Mouse (Mus musculus): ENCODE measurements around the gene Frmd4b. TPM values are rescaled to one million over a fixed set of nuclear protein-coding genes. Genes with fewer than 3 reads are reported as not detected.
A peak's percentile ranks its signal among the peaks of the same experiment; 100 is the strongest.

The Frmd4b gene
- polyA plus RNA-seq, 1 experiment from 2014 or later: 17.6 TPM

- Histone ChIP-seq H3K27ac (replicated peaks in 1 of 2; ENCODE audit: control insufficient read depth in 1 of 2, insufficient read depth in 1 of 2, low read depth in 2 of 2, low read length in 2 of 2) (no peak overlapping the region), H3K36me3 (ENCODE audit: control insufficient read depth, insufficient read depth, low read length) (no peaks in the 10 kb centered on the region), H3K9ac (ENCODE audit: low read length) (no peak overlapping the region), H3K27me3 (ENCODE audit: control insufficient read depth, insufficient read depth, low read length) (no peaks in the 10 kb centered on the region), H3K4me2 (ENCODE audit: low read length) (no peak overlapping the region), H3K4me3 (ENCODE audit: control insufficient read depth in 1 of 2, insufficient read depth in 1 of 2, low read depth in 1 of 2, low read length in 2 of 2) (no peak overlapping the region), H3K4me1 (ENCODE audit: control insufficient read depth in 2 of 2, insufficient read depth in 2 of 2, low read length in 2 of 2) (peaks cover 17 to 33% of the 10 kb centered on the region in 2 experiments), H3K9me3 (ENCODE audit: control insufficient read depth, low read length) (no peaks in the 10 kb centered on the region)
- WGBS: 79% methylated on average over 1 of the region's 1 CpGs
- no peak for ATAC-seq (ENCODE audit: insufficient number of reproducible peaks, insufficient read depth, low FRiP score, low read depth)
These were observed 270.4 kb downstream of the Frmd4b start for GRCm38 (mm10) chr6:97346932-97347331.

GRCm38 (mm10) chr6:97346527-97346926, 270.8 kb downstream of the Frmd4b start:
- Histone ChIP-seq H3K9me3 (ENCODE audit: control insufficient read depth, low read length) (no peaks in the 10 kb centered on the region), H3K27me3 (ENCODE audit: control insufficient read depth, insufficient read depth, low read length) (no peaks in the 10 kb centered on the region), H3K4me3 (ENCODE audit: control insufficient read depth in 1 of 2, insufficient read depth in 1 of 2, low read depth in 1 of 2, low read length in 2 of 2) (no peak overlapping the region), H3K4me2 (ENCODE audit: low read length) (no peak overlapping the region), H3K36me3 (ENCODE audit: control insufficient read depth, insufficient read depth, low read length) (no peaks in the 10 kb centered on the region), H3K9ac (ENCODE audit: low read length) (no peak overlapping the region), H3K27ac (replicated peaks in 1 of 2; ENCODE audit: control insufficient read depth in 1 of 2, insufficient read depth in 1 of 2, low read depth in 2 of 2, low read length in 2 of 2) (no peak overlapping the region), H3K4me1 (ENCODE audit: control insufficient read depth in 2 of 2, insufficient read depth in 2 of 2, low read length in 2 of 2) (peaks cover 15 to 33% of the 10 kb centered on the region in 2 experiments)
- 84% methylated on average over 10 of the region's 10 CpGs for WGBS
- no peak for ATAC-seq (ENCODE audit: insufficient number of reproducible peaks, insufficient read depth, low FRiP score, low read depth)

- Histone ChIP-seq H3K27ac (replicated peaks in 1 of 2; ENCODE audit: control insufficient read depth in 1 of 2, insufficient read depth in 1 of 2, low read depth in 2 of 2, low read length in 2 of 2) (no peak overlapping the region), H3K4me1 (ENCODE audit: control insufficient read depth in 2 of 2, insufficient read depth in 2 of 2, low read length in 2 of 2) (peaks cover 14 to 33% of the 10 kb centered on the region in 2 experiments), H3K4me2 (ENCODE audit: low read length) (no peak overlapping the region), H3K36me3 (ENCODE audit: control insufficient read depth, insufficient read depth, low read length) (no peaks in the 10 kb centered on the region), H3K4me3 (ENCODE audit: control insufficient read depth in 1 of 2, insufficient read depth in 1 of 2, low read depth in 1 of 2, low read length in 2 of 2) (no peak overlapping the region), H3K27me3 (ENCODE audit: control insufficient read depth, insufficient read depth, low read length) (no peaks in the 10 kb centered on the region), H3K9ac (ENCODE audit: low read length) (no peak overlapping the region), H3K9me3 (ENCODE audit: control insufficient read depth, low read length) (no peaks in the 10 kb centered on the region)
- no peak for ATAC-seq (ENCODE audit: insufficient number of reproducible peaks, insufficient read depth, low FRiP score, low read depth)
- WGBS: 98% methylated on average over 2 of the region's 2 CpGs
These were observed 271.4 kb downstream of the Frmd4b start for GRCm38 (mm10) chr6:97345921-97346320.

GRCm38 (mm10) chr6:97342185-97342584, 275.2 kb downstream of the Frmd4b start:
- Histone ChIP-seq H3K9me3 (ENCODE audit: control insufficient read depth, low read length) (no peaks in the 10 kb centered on the region), H3K36me3 (ENCODE audit: control insufficient read depth, insufficient read depth, low read length) (no peaks in the 10 kb centered on the region), H3K4me3 (ENCODE audit: control insufficient read depth in 1 of 2, insufficient read depth in 1 of 2, low read depth in 1 of 2, low read length in 2 of 2) (no peak overlapping the region), H3K9ac (ENCODE audit: low read length) (no peak overlapping the region), H3K27ac (replicated peaks in 1 of 2; ENCODE audit: control insufficient read depth in 1 of 2, insufficient read depth in 1 of 2, low read depth in 2 of 2, low read length in 2 of 2) (0 out of 4 replicates have a peak overlapping the region, but pooled peaks of 1 of the 2 experiments have one; percentile 4), H3K4me2 (ENCODE audit: low read length) (no peak overlapping the region), H3K4me1 (ENCODE audit: control insufficient read depth in 2 of 2, insufficient read depth in 2 of 2, low read length in 2 of 2) (peaks cover 4 to 24% of the 10 kb centered on the region in 2 experiments), H3K27me3 (ENCODE audit: control insufficient read depth, insufficient read depth, low read length) (no peaks in the 10 kb centered on the region)
- WGBS: 85% methylated on average over 5 of the region's 5 CpGs
- no peak for ATAC-seq (ENCODE audit: insufficient number of reproducible peaks, insufficient read depth, low FRiP score, low read depth)

- H3K4me3 ChIP-seq (ENCODE audit: control insufficient read depth in 1 of 2, insufficient read depth in 1 of 2, low read depth in 1 of 2, low read length in 2 of 2): no peak overlapping the region
- no peak for ATAC-seq (ENCODE audit: insufficient number of reproducible peaks, insufficient read depth, low FRiP score, low read depth)
- H3K9me3 ChIP-seq (ENCODE audit: control insufficient read depth, low read length): no peaks in the 10 kb centered on the region
- H3K4me2 ChIP-seq (ENCODE audit: low read length): no peak overlapping the region
- H3K9ac ChIP-seq (ENCODE audit: low read length): no peak overlapping the region
- WGBS: 60% methylated on average over 1 of the region's 1 CpGs
- peaks cover 2 to 24% of the 10 kb centered on the region in 2 experiments for H3K4me1 ChIP-seq (ENCODE audit: control insufficient read depth in 2 of 2, insufficient read depth in 2 of 2, low read length in 2 of 2)
- no peaks in the 10 kb centered on the region for H3K27me3 ChIP-seq (ENCODE audit: control insufficient read depth, insufficient read depth, low read length)
- H3K36me3 ChIP-seq (ENCODE audit: control insufficient read depth, insufficient read depth, low read length): no peaks in the 10 kb centered on the region
- H3K27ac ChIP-seq (replicated peaks in 1 of 2; ENCODE audit: control insufficient read depth in 1 of 2, insufficient read depth in 1 of 2, low read depth in 2 of 2, low read length in 2 of 2): 0 out of 4 replicates have a peak overlapping the region, but pooled peaks of 1 of the 2 experiments have one; percentile 4
These were observed 275.7 kb downstream of the Frmd4b start for GRCm38 (mm10) chr6:97341628-97342027.

GRCm38 (mm10) chr6:97341148-97341547, 276.2 kb downstream of the Frmd4b start:
- H3K9me3 ChIP-seq (ENCODE audit: control insufficient read depth, low read length): no peaks in the 10 kb centered on the region
- H3K9ac ChIP-seq (ENCODE audit: low read length): no peak overlapping the region
- ATAC-seq (ENCODE audit: insufficient number of reproducible peaks, insufficient read depth, low FRiP score, low read depth): no peak
- no peaks in the 10 kb centered on the region for H3K36me3 ChIP-seq (ENCODE audit: control insufficient read depth, insufficient read depth, low read length)
- H3K4me2 ChIP-seq (ENCODE audit: low read length): no peak overlapping the region
- H3K4me3 ChIP-seq (ENCODE audit: control insufficient read depth in 1 of 2, insufficient read depth in 1 of 2, low read depth in 1 of 2, low read length in 2 of 2): no peak overlapping the region
- peaks cover 2 to 24% of the 10 kb centered on the region in 2 experiments for H3K4me1 ChIP-seq (ENCODE audit: control insufficient read depth in 2 of 2, insufficient read depth in 2 of 2, low read length in 2 of 2)
- no peaks in the 10 kb centered on the region for H3K27me3 ChIP-seq (ENCODE audit: control insufficient read depth, insufficient read depth, low read length)
- 58% methylated on average over 3 of the region's 3 CpGs for WGBS
- 0 out of 4 replicates have a peak overlapping the region, but pooled peaks have one; percentile 4 to 27 for H3K27ac ChIP-seq (replicated peaks in 1 of 2; ENCODE audit: control insufficient read depth in 1 of 2, insufficient read depth in 1 of 2, low read depth in 2 of 2, low read length in 2 of 2)

GRCm38 (mm10) chr6:97340211-97340791, 277.0 kb downstream of the Frmd4b start:
- 84% methylated on average over 17 of the region's 17 CpGs for WGBS
- peaks cover 2 to 24% of the 10 kb centered on the region in 2 experiments for H3K4me1 ChIP-seq (ENCODE audit: control insufficient read depth in 2 of 2, insufficient read depth in 2 of 2, low read length in 2 of 2)
- no peak for ATAC-seq (ENCODE audit: insufficient number of reproducible peaks, insufficient read depth, low FRiP score, low read depth)
- no peak overlapping the region for H3K4me3 ChIP-seq (ENCODE audit: control insufficient read depth in 1 of 2, insufficient read depth in 1 of 2, low read depth in 1 of 2, low read length in 2 of 2)
- no peaks in the 10 kb centered on the region for H3K27me3 ChIP-seq (ENCODE audit: control insufficient read depth, insufficient read depth, low read length)
- no peak overlapping the region for H3K27ac ChIP-seq (replicated peaks in 1 of 2; ENCODE audit: control insufficient read depth in 1 of 2, insufficient read depth in 1 of 2, low read depth in 2 of 2, low read length in 2 of 2)
- H3K4me2 ChIP-seq (ENCODE audit: low read length): no peak overlapping the region
- H3K36me3 ChIP-seq (ENCODE audit: control insufficient read depth, insufficient read depth, low read length): no peaks in the 10 kb centered on the region
- no peaks in the 10 kb centered on the region for H3K9me3 ChIP-seq (ENCODE audit: control insufficient read depth, low read length)
- no peak overlapping the region for H3K9ac ChIP-seq (ENCODE audit: low read length)

GRCm38 (mm10) chr6:97339271-97339681, 278.1 kb downstream of the Frmd4b start:
- Histone ChIP-seq H3K27ac (replicated peaks in 1 of 2; ENCODE audit: control insufficient read depth in 1 of 2, insufficient read depth in 1 of 2, low read depth in 2 of 2, low read length in 2 of 2) (no peak overlapping the region), H3K4me2 (ENCODE audit: low read length) (no peak overlapping the region), H3K36me3 (ENCODE audit: control insufficient read depth, insufficient read depth, low read length) (no peaks in the 10 kb centered on the region), H3K9ac (ENCODE audit: low read length) (no peak overlapping the region), H3K27me3 (ENCODE audit: control insufficient read depth, insufficient read depth, low read length) (no peaks in the 10 kb centered on the region), H3K9me3 (ENCODE audit: control insufficient read depth, low read length) (no peaks in the 10 kb centered on the region), H3K4me1 (ENCODE audit: control insufficient read depth in 2 of 2, insufficient read depth in 2 of 2, low read length in 2 of 2) (peaks cover 2 to 24% of the 10 kb centered on the region in 2 experiments), H3K4me3 (ENCODE audit: control insufficient read depth in 1 of 2, insufficient read depth in 1 of 2, low read depth in 1 of 2, low read length in 2 of 2) (no peak overlapping the region)
- 54% methylated on average over 5 of the region's 5 CpGs for WGBS
- no peak for ATAC-seq (ENCODE audit: insufficient number of reproducible peaks, insufficient read depth, low FRiP score, low read depth)
